Mouse (Mus musculus) heart, embryonic 13.5 days (tissue): ENCODE data around the gene Pip5k1a. TPM values are rescaled to one million over a fixed set of nuclear protein-coding genes. Genes with fewer than 3 reads are reported as not detected.

Source experiments
- ATAC-seq: fragments of 200-750 bp; cut with Nextera tagmentation; 2 replicates; pipeline ENCODE4 v1.8.0; 2017; ENCODE audit warnings: moderate TSS enrichment; ENCODE audit not compliant: insufficient number of reproducible peaks, low FRiP score, low TSS enrichment; ENCODE audit errors: extremely low read depth
- H3K27ac ChIP-seq: fragments of 300-500 bp; sonication (generic); replicated peaks from 2 replicates; pipeline ENCODE4 v1.5.1; 2015; ENCODE audit warnings: moderate library complexity, mild to moderate bottlenecking, inconsistent platforms
- H3K27me3 ChIP-seq: fragments of 300-500 bp; sonication (generic); replicated peaks from 2 replicates; pipeline ENCODE4 v1.6.1; 2015; ENCODE audit warnings: mild to moderate bottlenecking, inconsistent platforms
- H3K36me3 ChIP-seq: fragments of 300-500 bp; sonication (generic); 2 replicates; pipeline ENCODE4 v1.6.1; 2015; ENCODE audit warnings: mild to moderate bottlenecking, inconsistent platforms
- H3K4me1 ChIP-seq: fragments of 300-500 bp; sonication (generic); 2 replicates; pipeline ENCODE4 v1.6.1; 2015; ENCODE audit warnings: inconsistent platforms
- H3K4me2 ChIP-seq: fragments of 300-500 bp; sonication (generic); 2 replicates; pipeline ENCODE4 v1.6.1; 2015; ENCODE audit warnings: inconsistent platforms, mild to moderate bottlenecking, moderate library complexity
- H3K4me3 ChIP-seq: fragments of 300-500 bp; sonication (generic); 2 replicates; pipeline ENCODE4 v1.5.1; 2015; ENCODE audit warnings: moderate library complexity, mild to moderate bottlenecking, inconsistent platforms
- H3K9ac ChIP-seq: fragments of 300-500 bp; sonication (generic); 2 replicates; pipeline ENCODE4 v1.6.1; 2015; ENCODE audit warnings: inconsistent platforms, mild to moderate bottlenecking, moderate library complexity
- H3K9me3 ChIP-seq: fragments of 300-500 bp; sonication (generic); 2 replicates; pipeline ENCODE4 v1.6.1; 2016; ENCODE audit warnings: inconsistent platforms
- WGBS: fragments of 180-500 bp; shearing (Covaris S2); methylation state at CpG from one replicate; pipeline ENCODE4 v1.1.7; 2015; ENCODE audit warnings: mixed read lengths; 5-methylcytosine and 5-hydroxymethylcytosine counted together
- microRNA-seq: library from miRNA; unstranded; fragments of <30 nt; microRNA quantifications from one replicate; pipeline ENCODE4, GENCODE M21; 2016
- polyA plus RNA-seq: library from polyadenylated mRNA; unstranded; fragments of >200 nt; fragmentation: Nextera tagmentation; extraction: Ambion mirVana; gene quantifications from 2 replicates; pipeline ENCODE4 v1.2.1, GENCODE M21; 2015

Gene Pip5k1a
- polyA plus RNA-seq, 1 experiment from 2014 or later, result 16.4 TPM

DNA sequence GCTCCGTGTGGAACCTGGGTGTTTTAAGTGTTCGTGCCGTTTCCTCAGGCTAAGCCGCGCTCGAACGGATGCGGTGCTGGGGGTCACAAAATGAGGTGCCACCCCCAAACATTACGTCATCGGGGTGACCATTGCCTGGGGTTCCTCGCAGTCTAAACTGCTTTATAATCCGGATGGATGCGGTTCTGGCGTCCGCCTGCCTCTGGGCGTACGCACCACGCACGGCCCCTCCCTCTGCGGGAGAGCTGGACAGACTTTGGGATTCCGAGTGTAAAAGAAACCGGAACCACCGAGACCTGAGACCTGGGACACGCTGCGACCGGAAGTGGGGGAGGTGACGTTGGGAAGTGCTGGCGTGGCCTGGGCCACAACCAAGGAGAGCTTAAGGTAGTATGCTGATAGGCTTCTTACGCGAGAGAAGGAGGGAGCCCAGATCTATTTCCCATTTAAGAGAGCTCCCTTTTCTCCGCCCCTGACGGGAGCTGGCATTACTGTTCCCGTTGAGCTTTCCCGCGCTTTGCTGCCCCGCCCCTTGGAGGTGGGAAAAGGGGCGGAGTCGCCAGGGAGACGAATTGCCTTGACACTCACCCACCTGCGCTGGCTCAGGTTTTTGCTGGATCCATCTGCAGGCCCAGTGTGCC, 90.7 kb downstream of the Pip5k1a start:
- H3K4me3 ChIP-seq, result peak overlapping the region; percentile 82
- peak overlapping the region; percentile 79 for H3K9ac ChIP-seq
- peak overlapping the region; percentile 87 for H3K4me2 ChIP-seq
- peaks cover 19% of the 10 kb centered on the region for H3K36me3 ChIP-seq
- no peaks in the 10 kb centered on the region for H3K9me3 ChIP-seq
- H3K4me1 ChIP-seq, result peaks cover 25% of the 10 kb centered on the region
- no peaks in the 10 kb centered on the region for H3K27me3 ChIP-seq
- ATAC-seq, result peak; percentile 33
- WGBS, result under 1% methylated on average over 40 of the region's 40 CpGs
- peak overlapping the region; percentile 96 for H3K27ac ChIP-seq

DNA sequence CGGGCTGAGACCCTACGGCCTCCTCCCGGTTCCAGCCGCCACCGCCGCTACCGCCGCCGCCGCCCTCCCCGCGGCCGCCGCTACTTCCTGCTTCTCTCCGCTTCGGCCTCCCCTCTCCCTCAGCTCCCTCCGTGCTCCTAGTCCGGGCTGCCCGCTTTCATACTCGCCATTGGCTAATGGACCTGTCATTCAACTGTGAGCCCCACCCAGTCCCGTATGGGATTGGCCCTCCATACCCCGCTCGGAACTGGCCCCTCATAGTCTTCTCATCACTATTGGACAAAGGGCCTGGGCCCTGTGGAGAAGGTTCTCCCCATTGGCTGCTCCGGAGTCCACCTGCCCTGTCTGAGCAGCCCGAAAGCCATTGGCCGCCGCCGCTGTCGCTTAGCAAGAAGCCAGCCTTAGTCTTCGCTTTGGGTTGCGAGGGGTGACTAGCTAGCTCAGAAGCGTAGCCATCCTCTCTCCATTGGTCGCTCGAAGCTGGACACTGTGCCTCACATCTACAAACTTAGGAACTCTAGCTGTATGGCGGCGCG, 91.3 kb downstream of the Pip5k1a start, which contains the start of gene Zfp687:
TSS of gene Zfp687 (minus strand) at position 112 of the 536 bp plus-strand sequence.
- H3K36me3 ChIP-seq, result peaks cover 25% of the 10 kb centered on the region
- peak; percentile 99 for ATAC-seq
- H3K9me3 ChIP-seq, result no peaks in the 10 kb centered on the region
- peak within 1 kb of the TSS; percentile 92 for H3K9ac ChIP-seq
- peak within 1 kb of the TSS; percentile 82 for H3K4me3 ChIP-seq
- H3K27me3 ChIP-seq, result no peaks in the 10 kb centered on the region
- H3K4me1 ChIP-seq, result peaks cover 25% of the 10 kb centered on the region
- peak within 1 kb of the TSS; percentile 87 for H3K4me2 ChIP-seq
- H3K27ac ChIP-seq, result peak within 1 kb of the TSS; percentile 96
- under 1% methylated on average over 37 of the region's 37 CpGs for WGBS

- ATAC-seq, result peak; percentile 2; the same call in 1 of the 2 replicates
- Histone ChIP-seq H3K9ac (peak overlapping the region; percentile 92), H3K4me1 (peaks cover 25% of the 10 kb centered on the region), H3K36me3 (peaks cover 29% of the 10 kb centered on the region), H3K27me3 (no peaks in the 10 kb centered on the region), H3K4me3 (peak overlapping the region; percentile 82), H3K4me2 (peak overlapping the region; percentile 87), H3K9me3 (no peaks in the 10 kb centered on the region), H3K27ac (peak overlapping the region; percentile 96)
- WGBS, result 2% methylated on average over 43 of the region's 44 CpGs
These were observed 92.1 kb downstream of the Pip5k1a start for GRCm38 (mm10) chr3:95014428-95015151.

DNA sequence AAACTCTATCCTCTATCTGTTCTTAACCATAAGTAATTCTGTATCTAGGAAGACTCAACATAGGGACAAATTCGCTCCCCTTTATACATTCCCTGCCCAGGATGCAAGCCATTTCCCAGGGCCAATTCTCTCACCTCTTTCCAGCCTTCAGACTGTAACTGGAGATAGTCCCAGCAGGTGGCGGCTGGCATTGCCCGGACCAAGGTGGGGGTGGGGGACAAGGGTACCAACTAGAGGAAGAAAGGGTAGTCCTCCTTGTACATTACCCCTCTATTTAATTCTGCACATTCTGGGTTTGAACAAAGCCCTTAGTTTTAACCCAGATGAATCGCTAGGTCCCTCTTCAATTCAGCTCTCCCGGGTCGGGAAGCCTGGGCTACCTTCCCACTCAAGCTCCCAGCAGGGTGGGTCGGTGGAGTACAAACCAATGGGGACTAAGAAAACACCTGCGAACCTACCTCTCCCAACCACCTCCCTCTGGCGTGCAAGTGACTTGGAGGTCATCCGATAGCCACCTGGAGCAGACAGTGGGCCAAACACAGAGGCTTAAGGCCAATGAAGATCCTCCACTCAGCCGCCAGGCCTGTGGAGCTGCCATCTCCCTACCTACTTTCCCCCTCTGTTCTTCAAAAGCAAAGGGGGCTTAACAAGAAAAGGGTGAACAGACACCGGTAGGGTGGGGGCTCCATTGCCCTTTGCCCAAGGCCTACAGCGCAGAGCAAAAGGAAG, 92.9 kb downstream of the Pip5k1a start:
- no peaks in the 10 kb centered on the region for H3K27me3 ChIP-seq
- 15% methylated on average over 13 of the region's 13 CpGs for WGBS
- peak overlapping the region; percentile 87 for H3K4me2 ChIP-seq
- peak overlapping the region; percentile 82 for H3K4me3 ChIP-seq
- no peak for ATAC-seq
- peak overlapping the region; percentile 96 for H3K27ac ChIP-seq
- no peaks in the 10 kb centered on the region for H3K9me3 ChIP-seq
- peaks cover 36% of the 10 kb centered on the region for H3K36me3 ChIP-seq
- peaks cover 25% of the 10 kb centered on the region for H3K4me1 ChIP-seq
- peak overlapping the region; percentile 92 for H3K9ac ChIP-seq

DNA sequence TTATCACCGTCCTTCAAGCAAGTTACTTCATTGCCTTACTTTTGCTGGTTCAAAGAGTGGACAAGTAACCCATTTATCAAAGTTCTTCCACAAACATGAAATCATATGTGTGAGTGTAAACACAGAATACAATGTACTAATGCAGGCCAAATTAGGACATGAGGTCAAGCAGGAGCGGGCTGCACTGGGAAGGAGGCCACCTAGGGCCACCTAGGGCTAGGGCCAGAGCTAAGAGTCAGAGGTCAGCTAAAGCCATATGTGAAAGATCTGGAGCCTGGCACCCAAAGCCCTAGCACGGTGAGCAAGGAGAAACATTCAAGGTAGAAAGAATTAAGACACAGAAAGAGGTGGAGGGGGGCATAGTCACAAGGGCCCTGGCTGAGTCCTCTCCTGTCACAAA, 93.7 kb downstream of the Pip5k1a start:
- H3K36me3 ChIP-seq, result peaks cover 45% of the 10 kb centered on the region
- no peak for ATAC-seq
- peak overlapping the region; percentile 92; the same call in 1 of the 2 replicates for H3K9ac ChIP-seq

DNA sequence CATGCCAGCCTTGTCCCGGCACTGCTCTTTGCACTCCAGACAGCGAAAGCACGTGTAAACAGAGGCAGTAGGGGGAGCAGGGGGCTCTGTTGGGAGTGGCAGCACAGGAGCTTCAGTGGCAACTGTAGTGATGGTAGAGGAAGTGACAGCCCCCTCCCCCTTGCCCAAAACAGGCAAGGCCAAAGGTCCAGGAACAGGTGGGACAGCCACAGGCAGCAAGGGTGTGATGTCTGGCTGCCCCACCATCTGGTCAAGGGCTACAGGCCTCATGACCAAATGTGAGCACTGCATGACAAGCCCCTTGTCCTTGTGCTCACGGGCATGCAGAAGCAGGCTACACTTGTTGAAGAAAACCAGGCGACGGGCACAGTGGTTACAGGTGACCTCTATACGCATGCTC, 96.3 kb downstream of the Pip5k1a start:
- Histone ChIP-seq H3K9me3 (no peaks in the 10 kb centered on the region), H3K36me3 (peaks cover 71% of the 10 kb centered on the region), H3K4me1 (peaks cover 18% of the 10 kb centered on the region), H3K4me3 (no peak overlapping the region), H3K27ac (no peak overlapping the region), H3K27me3 (no peaks in the 10 kb centered on the region), H3K4me2 (no peak overlapping the region), H3K9ac (no peak overlapping the region)
- 80% methylated on average over 7 of the region's 7 CpGs for WGBS
- no peak for ATAC-seq

More for the DNA sequence above, 93.7 kb downstream of the Pip5k1a start:
- Histone ChIP-seq H3K9me3 (no peaks in the 10 kb centered on the region), H3K4me2 (peak overlapping the region; percentile 87), H3K4me1 (peaks cover 25% of the 10 kb centered on the region), H3K27ac (no peak overlapping the region), H3K4me3 (no peak overlapping the region), H3K27me3 (no peaks in the 10 kb centered on the region)
- 90% methylated on average over 3 of the region's 3 CpGs for whole genome bisulfite sequencing

Small RNA genes within 50 kb of the gene (microRNA-seq; reads per million reads assigned to microRNA genes)
- not detected for gene Mir8099-1

Other genes starting within 250 kb of the Pip5k1a start
- 242 and 287 TPM in 2 replicates for gene Psmb4, start 220.0 kb downstream of the Pip5k1a start, polyA plus RNA-seq
- gene Selenbp1, start 173.9 kb downstream of the Pip5k1a start, polyA plus RNA-seq, result 50.9 and 63.2 TPM in 2 replicates
- gene Rfx5, start 152.9 kb downstream of the Pip5k1a start, polyA plus RNA-seq, result 5.4 and 6.3 TPM in 2 replicates
- gene Pi4kb, start 132.2 kb downstream of the Pip5k1a start, polyA plus RNA-seq, result 14.0 and 17.6 TPM in 2 replicates
- 14.3 and 17.4 TPM in 2 replicates for gene Zfp687, start 91.5 kb downstream of the Pip5k1a start, polyA plus RNA-seq
- 198 and 214 TPM in 2 replicates for gene Psmd4, start 64.3 kb downstream of the Pip5k1a start, polyA plus RNA-seq
- 98.9 and 100.0 TPM in 2 replicates for gene Vps72, start 4.1 kb upstream of the Pip5k1a start, polyA plus RNA-seq
- 0.82 and 1.4 TPM in 2 replicates for gene Tmod4, start 17.5 kb upstream of the Pip5k1a start, polyA plus RNA-seq
- 51.7 and 54.2 TPM in 2 replicates for gene Scnm1, start 27.1 kb upstream of the Pip5k1a start, polyA plus RNA-seq
- 8.8 and 9.8 TPM in 2 replicates for gene Lysmd1, start 27.2 kb upstream of the Pip5k1a start, polyA plus RNA-seq
- gene Tnfaip8l2, start 35.4 kb upstream of the Pip5k1a start, polyA plus RNA-seq, result 2.1 and 2.8 TPM in 2 replicates
- 2.9 and 3.0 TPM in 2 replicates for gene Sema6c, start 53.5 kb upstream of the Pip5k1a start, polyA plus RNA-seq
- 5.1 and 5.4 TPM in 2 replicates for gene Gabpb2, start 111.0 kb upstream of the Pip5k1a start, polyA plus RNA-seq
- gene Cdc42se1, start 121.8 kb upstream of the Pip5k1a start, polyA plus RNA-seq, result 51.6 and 52.3 TPM in 2 replicates
- gene Mllt11, start 125.2 kb upstream of the Pip5k1a start, polyA plus RNA-seq, result 11.0 and 11.5 TPM in 2 replicates
- 0.24 and 0.37 TPM in 2 replicates for gene Gm128, start 134.7 kb upstream of the Pip5k1a start, polyA plus RNA-seq
- gene Bnipl, start 144.3 kb upstream of the Pip5k1a start, polyA plus RNA-seq, result 0.23 and 0.24 TPM in 2 replicates
- 24.3 TPM in 2 replicates for gene Mindy1, start 174.4 kb upstream of the Pip5k1a start, polyA plus RNA-seq
- gene Prune1, start 175.1 kb upstream of the Pip5k1a start, polyA plus RNA-seq, result 24.5 and 26.0 TPM in 2 replicates
- 0.90 and 1.1 TPM in 2 replicates for gene Anxa9, start 200.2 kb upstream of the Pip5k1a start, polyA plus RNA-seq
- gene Cers2, start 207.9 kb upstream of the Pip5k1a start, polyA plus RNA-seq, result 128 and 140 TPM in 2 replicates